Mouse (Mus musculus): ENCODE measurements at regions not wholly inside any gene's neighbourhood (a gene's known extent, or its start where the extent isn't known, plus 50 kb on each side); places are given as distances from the start of the nearest gene placed in this dataset.
A peak's percentile ranks its signal among the peaks of the same experiment; 100 is the strongest.

GRCm38 (mm10) chr7:37213751-37214181, 515.8 kb downstream of the Tshz3 start:
- no peak for DNase-seq (ENCODE audit: extremely low spot score in 1 of 2, low spot score in 1 of 2)

- DNase-seq (ENCODE audit: extremely low spot score in 1 of 2, low spot score in 1 of 2) = no peak
Observed at GRCm38 (mm10) chr7:37215498-37215897, 517.6 kb downstream of the Tshz3 start.

- no peak for DNase-seq (ENCODE audit: extremely low spot score in 1 of 2, low spot score in 1 of 2)
Observed at GRCm38 (mm10) chr7:37220476-37220875, 522.6 kb downstream of the Tshz3 start.

GRCm38 (mm10) chr7:37226423-37226822, 528.5 kb downstream of the Tshz3 start:
- DNase-seq (ENCODE audit: extremely low spot score in 1 of 2, low spot score in 1 of 2) = no peak

- DNase-seq (ENCODE audit: extremely low spot score in 1 of 2, low spot score in 1 of 2) = no peak
Observed at GRCm38 (mm10) chr7:37230641-37231347, 532.9 kb downstream of the Tshz3 start.

- peak in 1 of 2 experiments; percentile 11 for DNase-seq (ENCODE audit: extremely low spot score in 1 of 2, low spot score in 1 of 2)
Observed at GRCm38 (mm10) chr7:37240832-37241231, 532.6 kb downstream of the Zfp536 start.

- DNase-seq (ENCODE audit: extremely low spot score in 1 of 2, low spot score in 1 of 2) = no peak
Observed at GRCm38 (mm10) chr7:37241781-37242180, 531.7 kb downstream of the Zfp536 start.

GRCm38 (mm10) chr7:37242476-37242875, 531.0 kb downstream of the Zfp536 start:
- DNase-seq (ENCODE audit: extremely low spot score in 1 of 2, low spot score in 1 of 2) = no peak

- DNase-seq (ENCODE audit: extremely low spot score in 1 of 2, low spot score in 1 of 2) = peak; percentile 41 to 68
Observed at GRCm38 (mm10) chr7:37246156-37246555, 527.3 kb downstream of the Zfp536 start.

GRCm38 (mm10) chr7:37254431-37254830, 519.0 kb downstream of the Zfp536 start:
- DNase-seq (ENCODE audit: extremely low spot score in 1 of 2, low spot score in 1 of 2) = no peak

GRCm38 (mm10) chr7:37255840-37256239, 517.6 kb downstream of the Zfp536 start:
- no peak for DNase-seq (ENCODE audit: extremely low spot score in 1 of 2, low spot score in 1 of 2)

GRCm38 (mm10) chr7:37259293-37259692, 514.1 kb downstream of the Zfp536 start:
- no peak for DNase-seq (ENCODE audit: extremely low spot score in 1 of 2, low spot score in 1 of 2)

- DNase-seq (ENCODE audit: extremely low spot score in 1 of 2, low spot score in 1 of 2) = no peak
Observed at GRCm38 (mm10) chr7:37262846-37263245, 510.6 kb downstream of the Zfp536 start.

- no peak for DNase-seq (ENCODE audit: extremely low spot score in 1 of 2, low spot score in 1 of 2)
Observed at GRCm38 (mm10) chr7:37267404-37267803, 506.0 kb downstream of the Zfp536 start.

GRCm38 (mm10) chr7:37270841-37271240, 502.6 kb downstream of the Zfp536 start:
- no peak for DNase-seq (ENCODE audit: extremely low spot score in 1 of 2, low spot score in 1 of 2)

- DNase-seq (ENCODE audit: extremely low spot score in 1 of 2, low spot score in 1 of 2) = no peak
Observed at GRCm38 (mm10) chr7:37290018-37290417, 483.4 kb downstream of the Zfp536 start.

- no peak for DNase-seq (ENCODE audit: extremely low spot score in 1 of 2, low spot score in 1 of 2)
Observed at GRCm38 (mm10) chr7:37290493-37291045, 482.9 kb downstream of the Zfp536 start.

GRCm38 (mm10) chr7:37291726-37292125, 481.7 kb downstream of the Zfp536 start:
- no peak for DNase-seq (ENCODE audit: extremely low spot score in 1 of 2, low spot score in 1 of 2)

GRCm38 (mm10) chr7:37292554-37292953, 480.9 kb downstream of the Zfp536 start:
- DNase-seq (ENCODE audit: extremely low spot score in 1 of 2, low spot score in 1 of 2) = no peak

GRCm38 (mm10) chr7:37298888-37299287, 474.6 kb downstream of the Zfp536 start:
- DNase-seq (ENCODE audit: extremely low spot score in 1 of 2, low spot score in 1 of 2) = peak; percentile 3 to 35

GRCm38 (mm10) chr7:37305463-37305862, 468.0 kb downstream of the Zfp536 start:
- DNase-seq (ENCODE audit: extremely low spot score in 1 of 2, low spot score in 1 of 2) = peak in 1 of 2 experiments; percentile 8

GRCm38 (mm10) chr7:37307191-37307590, 466.2 kb downstream of the Zfp536 start:
- no peak for DNase-seq (ENCODE audit: extremely low spot score in 1 of 2, low spot score in 1 of 2)
